Mouse (Mus musculus): ENCODE results near the gene Cbll1.
"Not testable (repeated sequence)": the region's sequence is repeated elsewhere in the genome, so short reads cannot be mapped to it uniquely, and the experiment has no call there.

The Cbll1 gene

GRCm38 (mm10) chr12:31498936-31499313, 491 bp downstream of the Cbll1 start:
- DNase-seq (ENCODE audit: low read depth) = no peak

GRCm38 (mm10) chr12:31486431-31486830, 13.0 kb downstream of the Cbll1 start:
- DNase-seq (ENCODE audit: low read depth) = no peak

- DNase-seq (ENCODE audit: low read depth) = not testable (repeated sequence)
Observed at GRCm38 (mm10) chr12:31478182-31478581, 21.2 kb downstream of the Cbll1 start.

- no peak for DNase-seq (ENCODE audit: low read depth)
Observed at GRCm38 (mm10) chr12:31462615-31463014, 36.8 kb downstream of the Cbll1 start.

- DNase-seq (ENCODE audit: low read depth) = no peak
Observed at GRCm38 (mm10) chr12:31461371-31461770, 38.0 kb downstream of the Cbll1 start.

- not testable (repeated sequence) for DNase-seq (ENCODE audit: low read depth)
Observed at GRCm38 (mm10) chr12:31460270-31460669, 39.1 kb downstream of the Cbll1 start.

- DNase-seq (ENCODE audit: low read depth) = no peak
Observed at GRCm38 (mm10) chr12:31458474-31458873, 40.9 kb downstream of the Cbll1 start.

GRCm38 (mm10) chr12:31456271-31456670, 43.1 kb downstream of the Cbll1 start:
- DNase-seq (ENCODE audit: low read depth) = no peak

GRCm38 (mm10) chr12:31449341-31449740, 50.1 kb downstream of the Cbll1 start:
- no peak for DNase-seq (ENCODE audit: low read depth)

GRCm38 (mm10) chr12:31444827-31445226, 54.6 kb downstream of the Cbll1 start:
- no peak for DNase-seq (ENCODE audit: low read depth)

GRCm38 (mm10) chr12:31444131-31444546, 55.3 kb downstream of the Cbll1 start:
- DNase-seq (ENCODE audit: low read depth) = peak; percentile 2

GRCm38 (mm10) chr12:31439612-31440011, 59.8 kb downstream of the Cbll1 start:
- DNase-seq (ENCODE audit: low read depth) = no peak

- DNase-seq (ENCODE audit: low read depth) = no peak
Observed at GRCm38 (mm10) chr12:31437791-31438190, 61.6 kb downstream of the Cbll1 start.
